Mouse (Mus musculus) kidney, postnatal 14 days (tissue): Measurements from ENCODE around the gene Ctcfl.
A peak's percentile ranks its signal among the peaks of the same experiment; 100 is the strongest.
"Not testable (repeated sequence)": the region's sequence is repeated elsewhere in the genome, so short reads cannot be mapped to it uniquely, and the experiment has no call there.

Experiments used
- DNase-seq: peaks from one replicate; pipeline ENCODE4 v3.0.0; 2022; ENCODE audit warnings: mixed read lengths

Gene Ctcfl

GRCm38 (mm10) chr2:173138323-173139239, 19.3 kb upstream of the Ctcfl start:
- peak; percentile 32 for DNase-seq

GRCm38 (mm10) chr2:173134695-173135094, 15.4 kb upstream of the Ctcfl start:
- no peak for DNase-seq

- DNase-seq: no peak
These were observed 13.5 kb upstream of the Ctcfl start for GRCm38 (mm10) chr2:173132794-173133300.

GRCm38 (mm10) chr2:173132262-173132661, 12.9 kb upstream of the Ctcfl start:
- no peak for DNase-seq

- peak; percentile 73 for DNase-seq
These were observed 9.8 kb upstream of the Ctcfl start for GRCm38 (mm10) chr2:173129111-173129510.

GRCm38 (mm10) chr2:173126386-173126785, 7.1 kb upstream of the Ctcfl start:
- no peak for DNase-seq

- peak; percentile 69 for DNase-seq
These were observed 4.9 kb upstream of the Ctcfl start for GRCm38 (mm10) chr2:173124022-173124735.

- DNase-seq: not testable (repeated sequence)
These were observed 792 bp upstream of the Ctcfl start for GRCm38 (mm10) chr2:173120117-173120516.

- DNase-seq: not testable (repeated sequence)
These were observed 5.5 kb downstream of the Ctcfl start for GRCm38 (mm10) chr2:173113796-173114195.

GRCm38 (mm10) chr2:173110571-173110970, 8.8 kb downstream of the Ctcfl start:
- DNase-seq: no peak

- no peak for DNase-seq
These were observed 9.8 kb downstream of the Ctcfl start for GRCm38 (mm10) chr2:173109510-173109909.

- no peak for DNase-seq
These were observed 10.7 kb downstream of the Ctcfl start for GRCm38 (mm10) chr2:173108509-173109190.

- peak; percentile 83 for DNase-seq
These were observed 12.2 kb downstream of the Ctcfl start for GRCm38 (mm10) chr2:173106889-173107785.

- peak; percentile 36 for DNase-seq
These were observed 12.9 kb downstream of the Ctcfl start for GRCm38 (mm10) chr2:173106409-173106808.

- DNase-seq: not testable (repeated sequence)
These were observed 22.0 kb downstream of the Ctcfl start for GRCm38 (mm10) chr2:173097337-173097736.

- DNase-seq: peak; percentile 88
These were observed 29.9 kb downstream of the Ctcfl start for GRCm38 (mm10) chr2:173089437-173089836.

GRCm38 (mm10) chr2:173087405-173087804, 31.9 kb downstream of the Ctcfl start:
- no peak for DNase-seq

- DNase-seq: no peak
These were observed 33.6 kb downstream of the Ctcfl start for GRCm38 (mm10) chr2:173085763-173086162.

GRCm38 (mm10) chr2:173084871-173085270, 34.5 kb downstream of the Ctcfl start:
- DNase-seq: no peak

- no peak for DNase-seq
These were observed 35.4 kb downstream of the Ctcfl start for GRCm38 (mm10) chr2:173083712-173084475.

GRCm38 (mm10) chr2:173083106-173083505, 36.2 kb downstream of the Ctcfl start:
- DNase-seq: no peak
